Mouse (Mus musculus): ENCODE measurements around the gene Nav1. TPM values are rescaled to one million over a fixed set of nuclear protein-coding genes. Genes with fewer than 3 reads are reported as not detected.

Nav1 gene
- 0.70 and 1.1 TPM in 2 replicates for polyA plus RNA-seq (2015; fragmentation: Nextera tagmentation; extraction: Ambion mirVana)

- 54% methylated on average over 7 of the region's 7 CpGs for WGBS (ENCODE audit: insufficient replicate concordance)
- Histone ChIP-seq H3K27me3 (ENCODE audit: control insufficient read depth, insufficient read depth, low read depth, low read length) (no peaks in the 10 kb centered on the region), H3K9ac (ENCODE audit: low read depth, low read length) (no peak within 1 kb of the TSS), H3K36me3 (ENCODE audit: control insufficient read depth, insufficient read depth) (no peaks in the 10 kb centered on the region), H3K4me2 (ENCODE audit: low read depth, low read length) (no peak within 1 kb of the TSS), H3K4me3 (ENCODE audit: low read depth, low read length) (no peak within 1 kb of the TSS), H3K27ac (ENCODE audit: low read length) (no peak within 1 kb of the TSS), H3K9me3 (replicated peaks; ENCODE audit: control insufficient read depth, low read length) (no peaks in the 10 kb centered on the region), H3K4me1 (ENCODE audit: control insufficient read depth, low read depth, low read length) (no peaks in the 10 kb centered on the region)
- no peak for ATAC-seq (ENCODE audit: low read depth)
Observed at GRCm38 (mm10) chr1:135607019-135607418, at the start of gene Nav1. TSS of gene Nav1 (minus strand) at chr1:135607295.

- no peak overlapping the region for H3K4me2 ChIP-seq (ENCODE audit: low read depth, low read length)
- ATAC-seq (ENCODE audit: low read depth) = no peak
Observed at GRCm38 (mm10) chr1:135653909-135654308, 46.8 kb upstream of the Nav1 start.

GRCm38 (mm10) chr1:135645459-135646195 is 38.5 kb upstream of the Nav1 start:
- H3K4me1 ChIP-seq (ENCODE audit: control insufficient read depth, low read depth, low read length) = no peaks in the 10 kb centered on the region
- ATAC-seq (ENCODE audit: low read depth) = no peak
- no peaks in the 10 kb centered on the region for H3K9me3 ChIP-seq (replicated peaks; ENCODE audit: control insufficient read depth, low read length)
- 53% methylated on average over 8 of the region's 8 CpGs for WGBS (ENCODE audit: insufficient replicate concordance)
- H3K36me3 ChIP-seq (ENCODE audit: control insufficient read depth, insufficient read depth) = no peaks in the 10 kb centered on the region
- no peak overlapping the region for H3K9ac ChIP-seq (ENCODE audit: low read depth, low read length)
- H3K4me2 ChIP-seq (ENCODE audit: low read depth, low read length) = no peak overlapping the region
- H3K27me3 ChIP-seq (ENCODE audit: control insufficient read depth, insufficient read depth, low read depth, low read length) = no peaks in the 10 kb centered on the region
- no peak overlapping the region for H3K27ac ChIP-seq (ENCODE audit: low read length)
- H3K4me3 ChIP-seq (ENCODE audit: low read depth, low read length) = no peak overlapping the region

More at GRCm38 (mm10) chr1:135653909-135654308, 46.8 kb upstream of the Nav1 start:
- WGBS (ENCODE audit: insufficient replicate concordance) = 69% methylated on average over 6 of the region's 6 CpGs
- H3K9ac ChIP-seq (ENCODE audit: low read depth, low read length) = no peak overlapping the region
- no peak overlapping the region for H3K27ac ChIP-seq (ENCODE audit: low read length)
- H3K27me3 ChIP-seq (ENCODE audit: control insufficient read depth, insufficient read depth, low read depth, low read length) = no peaks in the 10 kb centered on the region
- H3K4me1 ChIP-seq (ENCODE audit: control insufficient read depth, low read depth, low read length) = no peaks in the 10 kb centered on the region
- no peaks in the 10 kb centered on the region for H3K9me3 ChIP-seq (replicated peaks; ENCODE audit: control insufficient read depth, low read length)
- H3K36me3 ChIP-seq (ENCODE audit: control insufficient read depth, insufficient read depth) = no peaks in the 10 kb centered on the region
- H3K4me3 ChIP-seq (ENCODE audit: low read depth, low read length) = no peak overlapping the region

GRCm38 (mm10) chr1:135644110-135644509 is 37.0 kb upstream of the Nav1 start:
- no peak overlapping the region for H3K9ac ChIP-seq (ENCODE audit: low read depth, low read length)
- no peaks in the 10 kb centered on the region for H3K9me3 ChIP-seq (replicated peaks; ENCODE audit: control insufficient read depth, low read length)
- no peak overlapping the region for H3K4me2 ChIP-seq (ENCODE audit: low read depth, low read length)
- ATAC-seq (ENCODE audit: low read depth) = no peak
- no peaks in the 10 kb centered on the region for H3K36me3 ChIP-seq (ENCODE audit: control insufficient read depth, insufficient read depth)
- 64% methylated on average over 5 of the region's 5 CpGs for WGBS (ENCODE audit: insufficient replicate concordance)
- H3K27me3 ChIP-seq (ENCODE audit: control insufficient read depth, insufficient read depth, low read depth, low read length) = no peaks in the 10 kb centered on the region
- no peak overlapping the region for H3K27ac ChIP-seq (ENCODE audit: low read length)
- H3K4me1 ChIP-seq (ENCODE audit: control insufficient read depth, low read depth, low read length) = no peaks in the 10 kb centered on the region
- H3K4me3 ChIP-seq (ENCODE audit: low read depth, low read length) = no peak overlapping the region

- 43% methylated on average over 3 of the region's 3 CpGs for WGBS (ENCODE audit: insufficient replicate concordance)
- Histone ChIP-seq H3K27me3 (ENCODE audit: control insufficient read depth, insufficient read depth, low read depth, low read length) (no peaks in the 10 kb centered on the region), H3K27ac (ENCODE audit: low read length) (no peak overlapping the region), H3K4me3 (ENCODE audit: low read depth, low read length) (no peak overlapping the region), H3K9me3 (replicated peaks; ENCODE audit: control insufficient read depth, low read length) (no peaks in the 10 kb centered on the region), H3K4me2 (ENCODE audit: low read depth, low read length) (no peak overlapping the region), H3K9ac (ENCODE audit: low read depth, low read length) (no peak overlapping the region), H3K36me3 (ENCODE audit: control insufficient read depth, insufficient read depth) (no peaks in the 10 kb centered on the region), H3K4me1 (ENCODE audit: control insufficient read depth, low read depth, low read length) (no peaks in the 10 kb centered on the region)
- no peak for ATAC-seq (ENCODE audit: low read depth)
Observed at GRCm38 (mm10) chr1:135643691-135644090, 36.6 kb upstream of the Nav1 start.

- H3K36me3 ChIP-seq (ENCODE audit: control insufficient read depth, insufficient read depth) = no peaks in the 10 kb centered on the region
- H3K27ac ChIP-seq (ENCODE audit: low read length) = no peak overlapping the region
- H3K4me3 ChIP-seq (ENCODE audit: low read depth, low read length) = no peak overlapping the region
- H3K9ac ChIP-seq (ENCODE audit: low read depth, low read length) = no peak overlapping the region
- no peaks in the 10 kb centered on the region for H3K4me1 ChIP-seq (ENCODE audit: control insufficient read depth, low read depth, low read length)
- WGBS (ENCODE audit: insufficient replicate concordance) = 67% methylated on average over 7 of the region's 7 CpGs
- no peak for ATAC-seq (ENCODE audit: low read depth)
- H3K27me3 ChIP-seq (ENCODE audit: control insufficient read depth, insufficient read depth, low read depth, low read length) = no peaks in the 10 kb centered on the region
- no peaks in the 10 kb centered on the region for H3K9me3 ChIP-seq (replicated peaks; ENCODE audit: control insufficient read depth, low read length)
- H3K4me2 ChIP-seq (ENCODE audit: low read depth, low read length) = no peak overlapping the region
Observed at GRCm38 (mm10) chr1:135639853-135640252, 32.8 kb upstream of the Nav1 start.

GRCm38 (mm10) chr1:135639093-135639492 is 32.0 kb upstream of the Nav1 start:
- no peaks in the 10 kb centered on the region for H3K9me3 ChIP-seq (replicated peaks; ENCODE audit: control insufficient read depth, low read length)
- no peaks in the 10 kb centered on the region for H3K36me3 ChIP-seq (ENCODE audit: control insufficient read depth, insufficient read depth)
- no peak overlapping the region for H3K27ac ChIP-seq (ENCODE audit: low read length)
- no peak overlapping the region for H3K4me2 ChIP-seq (ENCODE audit: low read depth, low read length)
- no peak for ATAC-seq (ENCODE audit: low read depth)
- H3K27me3 ChIP-seq (ENCODE audit: control insufficient read depth, insufficient read depth, low read depth, low read length) = no peaks in the 10 kb centered on the region
- 75% methylated on average over 1 of the region's 1 CpGs for WGBS (ENCODE audit: insufficient replicate concordance)
- H3K4me1 ChIP-seq (ENCODE audit: control insufficient read depth, low read depth, low read length) = no peaks in the 10 kb centered on the region
- no peak overlapping the region for H3K4me3 ChIP-seq (ENCODE audit: low read depth, low read length)
- no peak overlapping the region for H3K9ac ChIP-seq (ENCODE audit: low read depth, low read length)

GRCm38 (mm10) chr1:135637574-135638008 is 30.5 kb upstream of the Nav1 start:
- ATAC-seq (ENCODE audit: low read depth) = no peak
- Histone ChIP-seq H3K27me3 (ENCODE audit: control insufficient read depth, insufficient read depth, low read depth, low read length) (no peaks in the 10 kb centered on the region), H3K4me1 (ENCODE audit: control insufficient read depth, low read depth, low read length) (no peaks in the 10 kb centered on the region), H3K36me3 (ENCODE audit: control insufficient read depth, insufficient read depth) (no peaks in the 10 kb centered on the region), H3K4me3 (ENCODE audit: low read depth, low read length) (no peak overlapping the region), H3K27ac (ENCODE audit: low read length) (no peak overlapping the region), H3K9me3 (replicated peaks; ENCODE audit: control insufficient read depth, low read length) (no peaks in the 10 kb centered on the region), H3K9ac (ENCODE audit: low read depth, low read length) (no peak overlapping the region), H3K4me2 (ENCODE audit: low read depth, low read length) (no peak overlapping the region)
- 19% methylated on average over 3 of the region's 3 CpGs for WGBS (ENCODE audit: insufficient replicate concordance)

- no peak overlapping the region for H3K4me3 ChIP-seq (ENCODE audit: low read depth, low read length)
- H3K36me3 ChIP-seq (ENCODE audit: control insufficient read depth, insufficient read depth) = no peaks in the 10 kb centered on the region
- H3K4me1 ChIP-seq (ENCODE audit: control insufficient read depth, low read depth, low read length) = no peaks in the 10 kb centered on the region
- no peak overlapping the region for H3K4me2 ChIP-seq (ENCODE audit: low read depth, low read length)
- no peaks in the 10 kb centered on the region for H3K27me3 ChIP-seq (ENCODE audit: control insufficient read depth, insufficient read depth, low read depth, low read length)
- ATAC-seq (ENCODE audit: low read depth) = no peak
- WGBS (ENCODE audit: insufficient replicate concordance) = 57% methylated on average over 6 of the region's 6 CpGs
- no peak overlapping the region for H3K27ac ChIP-seq (ENCODE audit: low read length)
- no peak overlapping the region for H3K9ac ChIP-seq (ENCODE audit: low read depth, low read length)
- H3K9me3 ChIP-seq (replicated peaks; ENCODE audit: control insufficient read depth, low read length) = no peaks in the 10 kb centered on the region
Observed at GRCm38 (mm10) chr1:135636111-135636511, 29.0 kb upstream of the Nav1 start.
